Mouse (Mus musculus): ENCODE measurements around the gene Tgm7.

DNA sequence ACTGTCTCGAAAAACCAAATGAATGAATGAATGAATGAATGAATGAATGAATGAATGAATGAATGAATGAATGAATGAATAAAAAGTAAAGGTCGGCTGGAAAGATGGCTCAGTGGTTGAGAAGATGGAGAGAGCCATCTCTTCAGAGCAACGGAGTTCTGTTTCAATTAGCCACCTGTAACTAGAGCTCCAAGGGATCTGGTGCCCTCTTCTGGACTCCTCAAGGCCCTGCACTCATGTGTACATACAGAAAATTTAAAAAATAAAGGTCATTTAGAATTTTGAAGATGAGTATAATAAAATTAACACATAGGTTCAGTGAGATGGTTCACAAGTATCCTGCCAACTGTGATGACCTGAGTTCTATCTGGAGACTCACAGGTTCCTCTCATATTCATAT lies 43.5 kb upstream of the Tgm7 start:
- TF ChIP-seq POLR2A (IDR thresholded peaks at IDR 0.05; ENCODE audit: insufficient read length, low read depth), result no peak
- no peak for TF ChIP-seq USF1 (IDR thresholded peaks at IDR 0.05; ENCODE audit: low read depth)
- no peak for TF ChIP-seq POLR2AphosphoS2 (IDR thresholded peaks at IDR 0.05; ENCODE audit: insufficient read length, low read depth)
- no peak for TF ChIP-seq MYOG (IDR thresholded peaks at IDR 0.05; ENCODE audit: control insufficient read depth in 1 of 3, insufficient read depth in 1 of 3, insufficient read length in 2 of 3, low read depth in 2 of 3)
- no peak for TF ChIP-seq SRF (IDR thresholded peaks at IDR 0.05; ENCODE audit: control insufficient read depth, insufficient read length, low read depth)
- no peak for TF ChIP-seq TCF12 (IDR thresholded peaks at IDR 0.05; ENCODE audit: insufficient read depth, poor library complexity, severe bottlenecking)
- TF ChIP-seq TCF3 (IDR thresholded peaks at IDR 0.05; ENCODE audit: insufficient read length, low read depth), result no peak

Measured in myocyte (in vitro differentiated cells).